Mouse (Mus musculus): ENCODE data around the gene Trim5. TPM values are rescaled to one million over a fixed set of nuclear protein-coding genes. Genes with fewer than 3 reads are reported as not detected.

Gene Trim5
- polyA plus RNA-seq, 1 experiment from 2014 or later, result 0.43 TPM

DNA sequence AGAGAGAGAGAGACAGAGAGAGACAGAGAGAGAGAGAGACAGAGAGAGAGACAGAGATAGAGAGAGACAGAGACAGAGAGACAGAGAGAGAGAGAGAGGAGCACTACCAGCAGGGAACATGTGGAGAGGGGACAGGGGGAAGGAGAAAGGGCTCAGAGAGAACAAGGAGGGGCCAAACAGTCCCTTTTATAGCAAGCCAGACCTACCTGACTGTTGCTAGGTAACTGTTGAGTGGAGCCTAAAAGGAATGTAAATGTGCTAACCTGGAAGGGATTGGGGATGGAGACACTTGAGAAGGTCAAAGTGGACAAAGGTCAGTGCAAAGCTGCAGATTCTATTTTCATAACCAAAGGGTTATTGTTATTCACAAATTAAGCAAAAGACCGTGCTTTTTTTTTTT lies 44.3 kb downstream of the Trim5 start:
- no peaks in the 10 kb centered on the region for H3K36me3 ChIP-seq (ENCODE audit: insufficient read depth, low read length)
- DNase-seq (ENCODE audit: low spot score) (no peak), ATAC-seq (replicated peaks; ENCODE audit: low FRiP score, low read depth) (0 out of 2 replicates have a peak, but pooled peaks have one; percentile 49)
- no peak overlapping the region for H3K27ac ChIP-seq
- no peaks in the 10 kb centered on the region for H3K9me3 ChIP-seq (replicated peaks; ENCODE audit: low read length)
- no peak overlapping the region for H3K4me3 ChIP-seq (replicated peaks; ENCODE audit: low read depth, low read length)
- no peak for TF ChIP-seq CTCF (IDR thresholded peaks at IDR 0.05; ENCODE audit: low read depth)
- H3K27me3 ChIP-seq (ENCODE audit: insufficient read depth, low read length), result no peaks in the 10 kb centered on the region
- peak overlapping the region; percentile 64; the same call in 1 of the 2 replicates for H3K4me2 ChIP-seq (ENCODE audit: low read length)
- 68% methylated on average over 1 of the region's 1 CpGs for WGBS
- no peak overlapping the region for H3K9ac ChIP-seq (ENCODE audit: low read depth, low read length)
- H3K4me1 ChIP-seq (replicated peaks; ENCODE audit: insufficient read depth, low read length), result no peaks in the 10 kb centered on the region

DNA sequence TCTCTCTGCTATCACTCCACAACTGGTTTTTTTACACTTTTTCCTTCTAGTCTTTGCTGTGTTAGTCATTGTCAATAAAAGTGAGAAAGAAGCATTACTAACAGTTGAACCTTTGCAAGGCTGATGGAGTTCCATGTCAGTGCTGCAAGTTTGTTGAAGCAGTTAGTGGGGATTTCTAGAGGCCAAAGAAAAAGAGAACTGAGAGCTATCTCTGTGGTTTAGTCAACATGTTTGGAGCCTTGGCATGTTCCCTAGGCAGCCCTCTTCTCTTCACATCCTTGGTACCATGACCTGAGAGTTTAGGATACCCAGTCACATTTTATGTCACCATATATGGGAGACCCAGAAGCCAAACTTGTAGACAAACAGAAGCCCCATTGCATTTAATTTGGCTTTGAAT lies 47.0 kb downstream of the Trim5 start:
- no peak for TF ChIP-seq CTCF (IDR thresholded peaks at IDR 0.05; ENCODE audit: low read depth)
- Histone ChIP-seq H3K9me3 (replicated peaks; ENCODE audit: low read length) (no peaks in the 10 kb centered on the region), H3K4me3 (replicated peaks; ENCODE audit: low read depth, low read length) (no peak overlapping the region), H3K27me3 (ENCODE audit: insufficient read depth, low read length) (no peaks in the 10 kb centered on the region), H3K4me1 (replicated peaks; ENCODE audit: insufficient read depth, low read length) (no peaks in the 10 kb centered on the region), H3K4me2 (ENCODE audit: low read length) (no peak overlapping the region), H3K27ac (no peak overlapping the region), H3K9ac (ENCODE audit: low read depth, low read length) (no peak overlapping the region), H3K36me3 (ENCODE audit: insufficient read depth, low read length) (no peaks in the 10 kb centered on the region)
- ATAC-seq (replicated peaks; ENCODE audit: low FRiP score, low read depth) (no peak), DNase-seq (ENCODE audit: low spot score) (no peak)

DNA sequence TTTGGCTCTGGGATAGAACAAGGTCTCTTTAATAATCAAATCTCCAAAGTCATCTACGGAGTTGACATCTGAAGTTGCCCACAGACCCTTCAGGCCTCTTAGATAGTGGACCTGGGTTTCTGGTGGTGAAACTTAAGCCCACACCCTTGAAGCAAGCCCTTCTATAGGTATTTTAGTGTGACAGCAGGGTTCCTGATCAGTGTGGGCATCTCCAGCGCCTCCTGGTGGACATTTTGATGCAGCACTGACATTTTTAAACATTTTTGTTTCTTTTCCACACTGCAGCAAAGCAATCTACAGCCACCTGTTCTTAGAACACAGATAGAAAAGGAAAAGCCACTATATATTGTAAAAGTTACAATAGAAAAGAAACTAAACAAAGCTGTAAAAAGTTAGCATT lies 56.7 kb downstream of the Trim5 start:
- no peaks in the 10 kb centered on the region for H3K27me3 ChIP-seq (ENCODE audit: insufficient read depth, low read length)
- H3K4me1 ChIP-seq (replicated peaks; ENCODE audit: insufficient read depth, low read length), result no peaks in the 10 kb centered on the region
- no peaks in the 10 kb centered on the region for H3K9me3 ChIP-seq (replicated peaks; ENCODE audit: low read length)
- H3K4me2 ChIP-seq (ENCODE audit: low read length), result no peak overlapping the region
- H3K36me3 ChIP-seq (ENCODE audit: insufficient read depth, low read length), result no peaks in the 10 kb centered on the region
- no peak for ATAC-seq (replicated peaks; ENCODE audit: low FRiP score, low read depth)
- DNase-seq (ENCODE audit: low spot score), result peak; percentile 31
- H3K27ac ChIP-seq, result no peak overlapping the region
- peak; percentile 81 for TF ChIP-seq CTCF (IDR thresholded peaks at IDR 0.05; ENCODE audit: low read depth)
- H3K9ac ChIP-seq (ENCODE audit: low read depth, low read length), result no peak overlapping the region
- 38% methylated on average over 2 of the region's 2 CpGs for WGBS
- no peak overlapping the region for H3K4me3 ChIP-seq (replicated peaks; ENCODE audit: low read depth, low read length)

DNA sequence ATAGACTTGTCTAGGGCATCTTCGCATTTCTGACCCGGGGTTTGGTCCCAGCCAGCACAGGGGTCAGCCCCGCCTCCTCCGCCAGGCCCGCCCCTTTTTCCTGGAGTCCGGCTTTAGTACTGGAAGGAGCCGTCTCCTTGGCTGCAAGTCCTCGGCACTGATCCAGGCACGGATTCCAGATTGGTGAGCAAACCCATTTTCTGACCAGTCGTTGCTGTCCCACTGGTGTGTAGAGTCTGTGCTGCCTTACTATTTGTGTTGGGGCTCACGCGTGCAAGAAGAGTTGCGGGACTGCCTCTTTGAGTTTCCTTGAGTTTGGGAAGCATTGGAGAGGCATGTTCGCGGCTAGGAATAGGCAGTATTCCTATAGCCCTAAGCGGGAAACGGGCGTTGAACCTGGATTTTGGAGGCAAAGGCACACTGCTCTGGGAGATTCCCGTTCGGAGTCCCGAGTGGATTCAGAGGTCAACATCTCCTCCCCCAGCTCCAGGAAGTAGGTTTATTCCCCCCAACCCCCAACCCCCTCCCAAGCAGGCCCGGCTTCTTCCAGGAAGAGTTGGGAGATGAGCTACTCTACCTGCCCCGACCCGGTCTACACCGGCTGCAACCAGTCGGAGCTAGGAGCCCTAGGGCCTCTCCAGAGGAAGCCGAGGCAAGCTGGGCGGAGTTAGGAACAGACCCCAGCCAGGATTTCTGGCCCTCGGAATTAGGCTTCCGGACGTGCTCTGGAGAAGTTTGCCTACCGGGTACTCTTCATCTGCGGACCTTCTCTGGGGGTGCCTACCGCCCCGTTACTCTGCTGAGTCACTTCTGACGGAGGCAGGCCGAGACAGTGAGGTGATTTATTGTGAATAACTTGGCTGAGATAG lies 69.0 kb downstream of the Trim5 start, which contains the start of gene Trim6:
Trim6 (plus strand) TSS at position 93 of the 869 bp plus-strand sequence.
- H3K4me3 ChIP-seq (replicated peaks; ENCODE audit: low read depth, low read length), result peak within 1 kb of the TSS; percentile 39
- DNase-seq (ENCODE audit: low spot score), result peak; percentile 58
- peak; percentile 93 for ATAC-seq (replicated peaks; ENCODE audit: low FRiP score, low read depth)
- H3K9me3 ChIP-seq (replicated peaks; ENCODE audit: low read length), result no peaks in the 10 kb centered on the region
- H3K27me3 ChIP-seq (ENCODE audit: insufficient read depth, low read length), result no peaks in the 10 kb centered on the region
- WGBS, result 2% methylated on average over 37 of the region's 37 CpGs
- H3K4me1 ChIP-seq (replicated peaks; ENCODE audit: insufficient read depth, low read length), result no peaks in the 10 kb centered on the region
- peak within 1 kb of the TSS; percentile 65 for H3K4me2 ChIP-seq (ENCODE audit: low read length)
- H3K9ac ChIP-seq (ENCODE audit: low read depth, low read length), result peak within 1 kb of the TSS; percentile 50
- no peaks in the 10 kb centered on the region for H3K36me3 ChIP-seq (ENCODE audit: insufficient read depth, low read length)
- H3K27ac ChIP-seq, result no peak within 1 kb of the TSS
- no peak for TF ChIP-seq CTCF (IDR thresholded peaks at IDR 0.05; ENCODE audit: low read depth)

DNA sequence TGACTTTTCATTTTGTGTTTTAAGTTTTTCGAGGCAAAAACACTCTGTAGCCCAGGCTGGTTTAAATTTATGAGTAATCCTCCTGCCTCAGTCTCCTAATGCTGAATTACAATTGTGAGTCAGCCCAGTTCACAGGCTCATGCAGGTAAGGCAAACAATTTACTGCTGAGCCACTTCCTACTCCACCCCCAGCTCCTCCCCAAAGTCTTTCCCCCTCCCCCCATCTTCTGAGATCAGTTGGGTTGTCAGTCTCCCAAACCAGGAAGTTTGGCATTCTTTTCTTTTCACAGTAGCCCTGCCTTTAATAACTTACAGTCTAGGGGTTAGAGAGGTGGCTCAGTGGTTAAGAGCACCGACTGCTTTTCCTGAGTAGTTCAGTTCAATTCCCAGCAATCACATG lies 70.0 kb downstream of the Trim5 start:
- Histone ChIP-seq H3K9ac (ENCODE audit: low read depth, low read length) (no peak overlapping the region), H3K9me3 (replicated peaks; ENCODE audit: low read length) (no peaks in the 10 kb centered on the region), H3K4me3 (replicated peaks; ENCODE audit: low read depth, low read length) (no peak overlapping the region), H3K4me2 (ENCODE audit: low read length) (no peak overlapping the region), H3K27me3 (ENCODE audit: insufficient read depth, low read length) (no peaks in the 10 kb centered on the region), H3K36me3 (ENCODE audit: insufficient read depth, low read length) (no peaks in the 10 kb centered on the region), H3K4me1 (replicated peaks; ENCODE audit: insufficient read depth, low read length) (no peaks in the 10 kb centered on the region), H3K27ac (no peak overlapping the region)
- 65% methylated on average over 2 of the region's 2 CpGs for WGBS
- ATAC-seq (replicated peaks; ENCODE audit: low FRiP score, low read depth), result no peak
- TF ChIP-seq CTCF (IDR thresholded peaks at IDR 0.05; ENCODE audit: low read depth), result no peak
- DNase-seq (ENCODE audit: low spot score), result no peak

DNA sequence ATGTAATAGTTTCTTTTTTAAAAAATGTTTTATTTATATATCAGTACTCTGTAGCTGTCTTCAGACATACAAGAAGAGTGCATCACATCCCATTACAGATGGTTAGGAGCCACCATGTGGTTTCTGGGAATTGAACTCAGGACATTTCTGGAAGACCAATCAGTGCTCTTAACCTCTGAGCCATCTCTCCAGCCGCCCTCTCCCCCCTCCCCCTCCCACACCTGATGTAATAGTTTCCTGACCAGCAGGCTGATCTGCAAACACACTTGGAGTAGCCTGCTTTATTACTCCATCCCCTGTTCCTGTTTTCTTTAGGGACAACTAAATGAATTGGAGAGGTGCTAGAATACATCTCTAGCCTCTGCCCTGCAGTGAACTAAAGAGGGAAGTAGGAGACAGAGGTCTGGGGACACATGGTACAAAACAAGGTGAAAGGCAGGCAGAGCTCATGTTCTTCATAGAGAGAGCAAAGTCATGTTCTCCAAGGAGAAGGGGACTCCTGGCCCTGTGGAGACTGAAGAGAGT lies 71.8 kb downstream of the Trim5 start:
- TF ChIP-seq CTCF (IDR thresholded peaks at IDR 0.05; ENCODE audit: low read depth), result no peak
- H3K4me3 ChIP-seq (replicated peaks; ENCODE audit: low read depth, low read length), result no peak overlapping the region
- DNase-seq (ENCODE audit: low spot score), result no peak
- 30% methylated on average over 1 of the region's 1 CpGs for WGBS
- no peak overlapping the region for H3K4me2 ChIP-seq (ENCODE audit: low read length)
- H3K27ac ChIP-seq, result no peak overlapping the region
- H3K36me3 ChIP-seq (ENCODE audit: insufficient read depth, low read length), result no peaks in the 10 kb centered on the region
- no peaks in the 10 kb centered on the region for H3K27me3 ChIP-seq (ENCODE audit: insufficient read depth, low read length)
- no peak overlapping the region for H3K9ac ChIP-seq (ENCODE audit: low read depth, low read length)
- no peak for ATAC-seq (replicated peaks; ENCODE audit: low FRiP score, low read depth)
- no peaks in the 10 kb centered on the region for H3K9me3 ChIP-seq (replicated peaks; ENCODE audit: low read length)
- H3K4me1 ChIP-seq (replicated peaks; ENCODE audit: insufficient read depth, low read length), result no peaks in the 10 kb centered on the region

Other genes starting within 250 kb of the Trim5 start
- gene Olfr642, start 235.4 kb downstream of the Trim5 start, polyA plus RNA-seq (2015; fragmentation: Nextera tagmentation; extraction: Ambion mirVana), result not detected in 2 replicates
- gene 4930516K23Rik, start 226.6 kb downstream of the Trim5 start, polyA plus RNA-seq (2015; fragmentation: Nextera tagmentation; extraction: Ambion mirVana), result not detected in 2 replicates
- not detected in 2 replicates for gene Olfr644, start 216.2 kb downstream of the Trim5 start, polyA plus RNA-seq (2015; fragmentation: Nextera tagmentation; extraction: Ambion mirVana)
- gene Olfr645, start 202.6 kb downstream of the Trim5 start, polyA plus RNA-seq (2015; fragmentation: Nextera tagmentation; extraction: Ambion mirVana), result not detected in 2 replicates
- not detected in 2 replicates for gene Olfr646, start 183.2 kb downstream of the Trim5 start, polyA plus RNA-seq (2015; fragmentation: Nextera tagmentation; extraction: Ambion mirVana)
- not detected in 2 replicates for gene Ubqln5, start 158.3 kb downstream of the Trim5 start, polyA plus RNA-seq (2015; fragmentation: Nextera tagmentation; extraction: Ambion mirVana)
- gene Olfr643, start 150.7 kb downstream of the Trim5 start, polyA plus RNA-seq (2015; fragmentation: Nextera tagmentation; extraction: Ambion mirVana), result not detected in 2 replicates
- not detected in 2 replicates for gene Ubqln3, start 144.8 kb downstream of the Trim5 start, polyA plus RNA-seq (2015; fragmentation: Nextera tagmentation; extraction: Ambion mirVana)
- gene Ubqlnl, start 137.5 kb downstream of the Trim5 start, polyA plus RNA-seq (2015; fragmentation: Nextera tagmentation; extraction: Ambion mirVana), result not detected in 2 replicates
- gene Olfm5, start 123.3 kb downstream of the Trim5 start, polyA plus RNA-seq (2015; fragmentation: Nextera tagmentation; extraction: Ambion mirVana), result not detected in 2 replicates
- 0.05 and 0.06 TPM in 2 replicates for gene Olfr648, start 104.7 kb downstream of the Trim5 start, polyA plus RNA-seq (2015; fragmentation: Nextera tagmentation; extraction: Ambion mirVana)
- gene Olfr649, start 92.1 kb downstream of the Trim5 start, polyA plus RNA-seq (2015; fragmentation: Nextera tagmentation; extraction: Ambion mirVana), result not detected in 2 replicates
- gene Trim6, start 69.3 kb downstream of the Trim5 start, polyA plus RNA-seq (2015; fragmentation: Nextera tagmentation; extraction: Ambion mirVana), result 0.64 and 0.79 TPM in 2 replicates
- gene Trim34a, start 43.6 kb downstream of the Trim5 start, polyA plus RNA-seq (2015; fragmentation: Nextera tagmentation; extraction: Ambion mirVana), result 3.1 and 4.1 TPM in 2 replicates
- 8.6 and 8.8 TPM in 2 replicates for gene Trim12a, start 27.4 kb upstream of the Trim5 start, polyA plus RNA-seq (2015; fragmentation: Nextera tagmentation; extraction: Ambion mirVana)
- gene Trim34b, start 41.4 kb upstream of the Trim5 start, polyA plus RNA-seq (2015; fragmentation: Nextera tagmentation; extraction: Ambion mirVana), result 0.12 TPM in 1 of 2 replicates, not detected in the other
- 2.2 TPM in 2 replicates for gene Trim12c, start 65.3 kb upstream of the Trim5 start, polyA plus RNA-seq (2015; fragmentation: Nextera tagmentation; extraction: Ambion mirVana)
- 0.24 and 0.25 TPM in 2 replicates for gene Trim30b, start 81.8 kb upstream of the Trim5 start, polyA plus RNA-seq (2015; fragmentation: Nextera tagmentation; extraction: Ambion mirVana)
- 0.10 and 0.13 TPM in 2 replicates for gene Trim30c, start 112.7 kb upstream of the Trim5 start, polyA plus RNA-seq (2015; fragmentation: Nextera tagmentation; extraction: Ambion mirVana)
- 3.7 and 4.5 TPM in 2 replicates for gene Trim30a, start 177.1 kb upstream of the Trim5 start, polyA plus RNA-seq (2015; fragmentation: Nextera tagmentation; extraction: Ambion mirVana)
- gene Trim30d, start 219.8 kb upstream of the Trim5 start, polyA plus RNA-seq (2015; fragmentation: Nextera tagmentation; extraction: Ambion mirVana), result 0.78 and 1.2 TPM in 2 replicates

Data from kidney, postnatal 0 days (tissue).